Mouse (Mus musculus) thymus, adult 18-20 months (tissue): ENCODE data around the gene Kif5c.
A peak's percentile ranks its signal among the peaks of the same experiment; 100 is the strongest.

ENCODE experiments used
- DNase-seq, 2 experiments: peaks; one replicate each; pipeline ENCODE4 v3.0.0; 2022; ENCODE audit warnings: mixed read lengths in 2 of 2

Kif5c gene

GRCm38 (mm10) chr2:49618829-49619718, at the start of gene Kif5c:
Gene Kif5c, plus strand, starts transcription at chr2:49619298.
- peak; percentile 81 to 82 for DNase-seq

- DNase-seq, result no peak
Observed at GRCm38 (mm10) chr2:49569862-49570777, 49.0 kb upstream of the Kif5c start.

- no peak for DNase-seq
Observed at GRCm38 (mm10) chr2:49570778-49571101, 48.4 kb upstream of the Kif5c start.

- DNase-seq, result no peak
Observed at GRCm38 (mm10) chr2:49571159-49571920, 47.8 kb upstream of the Kif5c start.

GRCm38 (mm10) chr2:49572111-49572642, 46.9 kb upstream of the Kif5c start:
- DNase-seq, result no peak

- no peak for DNase-seq
Observed at GRCm38 (mm10) chr2:49572684-49573083, 46.4 kb upstream of the Kif5c start.

GRCm38 (mm10) chr2:49573282-49573681, 45.8 kb upstream of the Kif5c start:
- DNase-seq, result no peak

GRCm38 (mm10) chr2:49580585-49580984, 38.5 kb upstream of the Kif5c start:
- DNase-seq, result no peak

GRCm38 (mm10) chr2:49582546-49582945, 36.6 kb upstream of the Kif5c start:
- DNase-seq, result no peak

- DNase-seq, result no peak
Observed at GRCm38 (mm10) chr2:49583311-49583710, 35.8 kb upstream of the Kif5c start.

- no peak for DNase-seq
Observed at GRCm38 (mm10) chr2:49590450-49590849, 28.6 kb upstream of the Kif5c start.

- no peak for DNase-seq
Observed at GRCm38 (mm10) chr2:49592926-49593325, 26.2 kb upstream of the Kif5c start.

GRCm38 (mm10) chr2:49594886-49595285, 24.2 kb upstream of the Kif5c start:
- DNase-seq, result no peak

- no peak for DNase-seq
Observed at GRCm38 (mm10) chr2:49596318-49596717, 22.8 kb upstream of the Kif5c start.

- DNase-seq, result no peak
Observed at GRCm38 (mm10) chr2:49600021-49600681, 18.9 kb upstream of the Kif5c start.

GRCm38 (mm10) chr2:49602791-49603349, 16.2 kb upstream of the Kif5c start:
- no peak for DNase-seq

GRCm38 (mm10) chr2:49609611-49610010, 9.5 kb upstream of the Kif5c start:
- no peak for DNase-seq

- DNase-seq, result no peak
Observed at GRCm38 (mm10) chr2:49616765-49617164, 2.3 kb upstream of the Kif5c start.

GRCm38 (mm10) chr2:49619719-49620522, 823 bp downstream of the Kif5c start:
- peak; percentile 8 to 12 for DNase-seq

- DNase-seq, result no peak
Observed at GRCm38 (mm10) chr2:49620626-49621117, 1.6 kb downstream of the Kif5c start.

GRCm38 (mm10) chr2:49621234-49621633, 2.1 kb downstream of the Kif5c start:
- no peak for DNase-seq
